Mouse (Mus musculus) stomach, embryonic 16.5 days (tissue): ENCODE results near the gene Mapkapk5. TPM values are rescaled to one million over a fixed set of nuclear protein-coding genes. Genes with fewer than 3 reads are reported as not detected.
A peak's percentile ranks its signal among the peaks of the same experiment; 100 is the strongest.

ENCODE experiments used
- ATAC-seq: fragments of 200-750 bp; cut with Nextera tagmentation; 2 replicates; pipeline ENCODE4 v1.8.0; 2017; ENCODE audit warnings: moderate number of reproducible peaks, moderate TSS enrichment; ENCODE audit not compliant: insufficient read depth, low FRiP score
- H3K27ac ChIP-seq: fragments of 300-500 bp; sonication (generic); 2 replicates; pipeline ENCODE4 v1.5.1; 2014; ENCODE audit warnings: low read length
- H3K27me3 ChIP-seq: fragments of 300-500 bp; sonication (generic); 2 replicates; pipeline ENCODE4 v1.6.1; 2014; ENCODE audit warnings: low read length, control low read depth, mixed read lengths; ENCODE audit not compliant: control insufficient read depth, insufficient read depth
- H3K36me3 ChIP-seq: fragments of 300-500 bp; sonication (generic); 2 replicates; pipeline ENCODE4 v1.6.1; 2014; ENCODE audit warnings: low read length; ENCODE audit not compliant: control insufficient read depth, insufficient read depth
- H3K4me1 ChIP-seq: fragments of 300-500 bp; sonication (generic); 2 replicates; pipeline ENCODE4 v1.6.1; 2014; ENCODE audit warnings: low read length, control low read depth, mixed read lengths; ENCODE audit not compliant: control insufficient read depth, insufficient read depth
- H3K4me2 ChIP-seq: fragments of 300-500 bp; sonication (generic); 2 replicates; pipeline ENCODE4 v1.6.1; 2014; ENCODE audit warnings: low read depth, low read length, mixed read lengths
- H3K4me3 ChIP-seq: fragments of 300-500 bp; sonication (generic); replicated peaks from 2 replicates; pipeline ENCODE4 v1.5.1; 2014; ENCODE audit warnings: mild to moderate bottlenecking, low read length
- H3K9ac ChIP-seq: fragments of 300-500 bp; sonication (generic); 2 replicates; pipeline ENCODE4 v1.6.1; 2014; ENCODE audit warnings: low read length
- H3K9me3 ChIP-seq: fragments of 300-500 bp; sonication (generic); replicated peaks from 2 replicates; pipeline ENCODE4 v1.6.1; 2016; ENCODE audit warnings: low read length, control low read depth; ENCODE audit not compliant: control insufficient read depth
- WGBS: fragments of 180-500 bp; shearing (Covaris S2); extraction: QIAGEN DNeasy Blood & Tissue Kit; methylation state at CpG from one replicate; pipeline ENCODE4 v1.1.7; 2014; 5-methylcytosine and 5-hydroxymethylcytosine counted together
- polyA plus RNA-seq: library from polyadenylated mRNA; unstranded; fragments of >200 nt; fragmentation: Nextera tagmentation; extraction: Ambion mirVana; gene quantifications from 2 replicates; pipeline ENCODE4 v1.2.1, GENCODE M21; 2015

The Mapkapk5 gene
- 44.3 and 45.7 TPM in 2 replicates for polyA plus RNA-seq

DNA sequence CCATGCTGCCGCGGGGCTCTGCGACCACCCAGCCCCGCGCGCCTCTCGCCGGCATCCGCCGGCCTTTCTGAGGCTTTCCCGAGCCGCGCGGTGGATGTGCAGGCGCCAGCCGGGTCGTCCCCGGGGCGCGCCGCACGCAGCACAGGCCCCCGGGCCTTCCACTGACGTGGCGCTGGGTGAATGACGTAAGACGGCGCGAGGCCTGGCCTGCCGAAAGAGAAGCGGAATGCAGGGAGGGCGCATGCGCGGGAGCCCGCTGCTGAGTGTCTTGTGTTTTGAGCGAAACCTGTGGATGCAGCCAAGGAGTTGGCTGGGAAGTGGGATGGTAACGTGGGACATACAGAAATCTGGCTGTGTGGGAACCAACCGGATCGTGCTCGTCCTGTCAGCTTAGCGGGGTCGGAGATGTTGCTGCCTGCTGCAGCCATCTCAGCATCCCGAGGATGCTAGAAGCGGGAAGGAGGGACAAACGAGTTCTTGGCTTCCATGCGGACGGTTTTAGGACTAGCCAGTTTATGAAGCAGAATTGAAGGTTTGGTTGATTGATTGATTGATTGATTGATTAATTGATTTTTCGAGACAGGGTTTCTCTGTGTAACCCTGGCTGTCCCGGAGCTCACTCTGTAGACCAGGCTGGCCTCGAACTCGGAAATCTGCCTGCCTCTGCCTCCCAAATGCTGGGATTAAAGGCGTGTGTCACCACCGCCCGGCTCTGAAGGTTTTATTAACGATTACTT lies at the start of gene Mapkapk5:
Gene Mapkapk5, minus strand, starts transcription at position 113 of the 737 bp plus-strand sequence.
- H3K27me3 ChIP-seq = no peaks in the 10 kb centered on the region
- H3K27ac ChIP-seq = peak within 1 kb of the TSS; percentile 84
- whole genome bisulfite sequencing = 1% methylated on average over 53 of the region's 55 CpGs
- H3K4me1 ChIP-seq = peaks cover 16% of the 10 kb centered on the region
- peak; percentile 95 for ATAC-seq
- H3K9ac ChIP-seq = peak within 1 kb of the TSS; percentile 97
- peak within 1 kb of the TSS; percentile 99 for H3K4me3 ChIP-seq
- no peaks in the 10 kb centered on the region for H3K36me3 ChIP-seq
- H3K4me2 ChIP-seq = peak within 1 kb of the TSS; percentile 96
- no peaks in the 10 kb centered on the region for H3K9me3 ChIP-seq

DNA sequence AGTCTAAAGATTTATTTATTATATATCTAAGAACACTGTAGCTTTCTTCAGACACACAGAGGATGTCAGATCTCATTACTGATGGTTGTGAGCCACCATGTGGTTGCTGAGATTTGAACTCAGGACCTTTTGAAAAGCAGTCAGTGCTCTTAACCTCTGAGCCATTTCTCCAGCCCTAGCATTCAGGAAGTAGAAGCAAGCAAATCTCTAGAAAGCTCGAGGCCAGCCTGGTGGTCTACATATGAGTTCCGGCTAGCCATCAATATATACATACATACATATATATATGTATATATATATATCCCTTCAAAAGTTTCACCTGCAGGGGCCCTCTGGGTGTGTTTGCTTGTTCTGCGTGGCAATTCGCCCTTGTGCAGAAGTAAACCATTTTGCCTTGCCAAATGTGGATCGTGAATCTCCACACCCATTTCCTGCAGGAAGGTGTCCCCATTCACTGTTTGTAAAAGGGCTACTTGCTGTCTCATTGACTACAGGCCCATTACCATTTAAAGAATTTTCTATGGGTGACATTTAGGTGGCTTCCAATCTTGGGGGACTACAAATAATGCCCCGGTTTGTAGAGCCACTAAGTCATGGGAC lies 49.1 kb upstream of the Mapkapk5 start:
- Histone ChIP-seq H3K4me1 (peaks cover 22% of the 10 kb centered on the region), H3K9me3 (no peaks in the 10 kb centered on the region), H3K4me2 (no peak overlapping the region), H3K36me3 (no peaks in the 10 kb centered on the region), H3K27me3 (no peaks in the 10 kb centered on the region), H3K27ac (no peak overlapping the region), H3K4me3 (no peak overlapping the region), H3K9ac (no peak overlapping the region)
- WGBS = 67% methylated on average over 6 of the region's 6 CpGs
- ATAC-seq = no peak

DNA sequence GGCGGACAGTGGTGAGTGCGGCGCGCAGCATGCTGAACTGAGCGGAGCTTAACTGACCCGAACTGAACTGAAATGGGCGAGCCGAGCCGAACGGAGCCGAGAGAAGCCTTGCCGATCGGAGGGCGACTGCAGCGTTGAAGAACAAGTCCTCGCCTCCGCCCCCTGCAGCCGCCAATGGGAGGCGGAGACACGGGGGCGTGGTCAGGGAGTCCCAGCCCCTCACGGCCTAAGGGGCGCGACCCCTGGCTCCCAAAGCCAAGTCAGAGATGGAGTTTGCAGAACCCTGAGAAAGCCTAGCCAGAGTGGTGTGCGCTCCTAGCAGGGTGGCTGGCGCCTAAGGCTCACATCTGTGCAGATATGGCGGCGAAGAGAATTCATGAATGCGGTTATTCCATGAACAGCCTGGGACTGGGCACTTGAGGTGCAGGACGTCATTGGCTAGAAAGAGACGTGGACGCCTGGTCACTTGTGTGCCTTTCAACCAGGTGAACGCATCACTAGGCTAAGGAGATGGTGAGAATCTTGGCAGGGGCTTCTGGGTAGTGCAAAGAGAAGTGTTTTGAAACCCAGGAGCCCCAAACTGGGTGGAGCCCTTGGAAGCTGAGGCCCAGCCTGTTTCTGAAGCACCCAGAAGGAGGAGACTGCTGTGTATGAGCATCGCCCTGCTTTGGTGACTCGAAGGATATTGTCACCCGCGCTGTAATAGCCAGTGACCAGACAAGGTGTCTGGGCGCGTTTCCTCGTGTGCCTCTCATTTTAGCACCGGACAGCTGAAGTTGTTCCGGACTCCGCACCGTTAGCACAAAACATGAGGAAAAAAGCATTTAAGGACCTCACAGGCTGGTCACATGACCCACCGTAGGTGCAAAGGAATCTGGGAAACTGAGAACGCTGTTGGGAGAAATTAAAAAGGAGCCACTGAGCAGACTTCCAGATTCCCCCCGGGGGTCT lies 48.0 kb upstream of the Mapkapk5 start, which contains the start of gene Aldh2:
Gene Aldh2, minus strand, starts transcription at position 374 of the 951 bp plus-strand sequence.
- ATAC-seq = peak; percentile 88
- Histone ChIP-seq H3K9me3 (no peaks in the 10 kb centered on the region), H3K4me2 (peak within 1 kb of the TSS; percentile 78), H3K27ac (peak within 1 kb of the TSS; percentile 87), H3K36me3 (no peaks in the 10 kb centered on the region), H3K4me1 (peaks cover 22% of the 10 kb centered on the region), H3K27me3 (no peaks in the 10 kb centered on the region), H3K4me3 (peak within 1 kb of the TSS; percentile 65), H3K9ac (peak within 1 kb of the TSS; percentile 83)
- 3% methylated on average over 47 of the region's 47 CpGs for WGBS

DNA sequence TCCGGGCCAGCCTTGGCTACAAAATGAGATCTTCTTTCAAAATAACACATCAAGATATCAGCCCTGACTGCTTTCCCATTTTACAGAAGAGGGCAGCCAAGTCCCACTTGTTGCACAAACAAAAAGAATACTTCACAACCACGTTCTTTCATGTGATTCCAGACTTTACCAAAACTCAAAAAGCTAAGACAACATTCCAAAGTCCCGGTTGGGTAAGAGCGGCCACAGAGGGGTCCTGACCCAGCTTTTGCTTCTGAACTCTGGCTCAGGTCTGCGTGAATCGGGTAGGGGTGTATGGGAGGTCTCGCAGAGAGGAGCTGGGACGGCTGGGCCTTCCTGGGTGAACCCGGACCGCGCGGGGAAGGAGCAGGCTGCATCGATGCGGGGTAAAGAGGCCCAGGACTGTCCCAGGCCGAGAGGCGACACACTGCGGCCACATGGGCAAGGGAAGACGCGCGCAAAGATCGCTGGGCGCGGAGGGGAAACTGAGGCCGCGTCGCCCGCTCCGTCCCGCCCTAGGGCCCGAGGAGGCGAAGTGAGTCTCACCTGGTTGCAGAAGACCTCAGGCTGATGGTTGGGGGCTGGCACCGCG lies 47.2 kb upstream of the Mapkapk5 start:
- peak overlapping the region; percentile 78 for H3K4me2 ChIP-seq
- WGBS = 3% methylated on average over 33 of the region's 33 CpGs
- peak; percentile 46 for ATAC-seq
- H3K4me3 ChIP-seq = peak overlapping the region; percentile 65
- H3K9ac ChIP-seq = peak overlapping the region; percentile 83
- no peaks in the 10 kb centered on the region for H3K9me3 ChIP-seq
- H3K27ac ChIP-seq = peak overlapping the region; percentile 87
- no peaks in the 10 kb centered on the region for H3K27me3 ChIP-seq
- no peaks in the 10 kb centered on the region for H3K36me3 ChIP-seq
- peaks cover 22% of the 10 kb centered on the region for H3K4me1 ChIP-seq

DNA sequence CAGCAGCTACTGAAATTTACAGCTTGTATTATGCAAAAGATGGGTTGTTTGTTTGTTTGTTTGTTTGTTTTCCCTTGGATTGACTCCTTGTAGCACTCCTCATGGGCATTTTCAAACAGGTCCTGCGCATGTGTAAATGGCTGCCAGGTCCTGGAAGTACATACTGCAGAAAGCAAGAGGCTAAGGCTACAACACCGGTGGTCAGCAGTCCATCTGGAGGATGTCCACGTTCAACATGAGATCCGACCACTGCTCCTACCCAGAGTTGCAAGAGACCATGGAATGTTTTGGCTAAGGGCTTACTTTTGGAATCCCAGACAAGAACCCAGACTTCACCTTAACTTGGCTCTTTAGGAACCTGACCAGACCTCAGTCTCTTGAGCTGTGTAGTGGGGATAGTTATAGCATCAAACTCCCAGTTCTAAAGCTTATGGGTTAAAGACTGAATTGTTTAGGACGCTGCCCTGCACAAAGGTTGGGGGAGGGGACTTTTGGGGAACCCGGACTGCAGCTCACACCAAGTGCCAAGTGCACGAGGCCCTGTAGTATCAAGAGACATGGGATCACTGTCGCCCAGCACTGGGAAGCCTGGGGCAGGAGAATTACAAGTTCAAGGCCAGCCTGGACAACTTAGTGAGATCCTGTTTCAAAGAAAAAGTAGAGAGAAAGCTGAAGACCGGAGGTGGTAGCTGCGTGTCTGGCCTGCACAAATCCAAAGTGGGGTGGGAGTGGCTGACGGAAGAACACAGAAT lies 46.5 kb upstream of the Mapkapk5 start:
- WGBS = 60% methylated on average over 11 of the region's 11 CpGs
- Histone ChIP-seq H3K4me2 (peak overlapping the region; percentile 78), H3K9me3 (no peaks in the 10 kb centered on the region), H3K27me3 (no peaks in the 10 kb centered on the region), H3K4me3 (peak overlapping the region; percentile 65), H3K36me3 (no peaks in the 10 kb centered on the region), H3K27ac (peak overlapping the region; percentile 87), H3K4me1 (peaks cover 26% of the 10 kb centered on the region), H3K9ac (peak overlapping the region; percentile 83)
- ATAC-seq = no peak

DNA sequence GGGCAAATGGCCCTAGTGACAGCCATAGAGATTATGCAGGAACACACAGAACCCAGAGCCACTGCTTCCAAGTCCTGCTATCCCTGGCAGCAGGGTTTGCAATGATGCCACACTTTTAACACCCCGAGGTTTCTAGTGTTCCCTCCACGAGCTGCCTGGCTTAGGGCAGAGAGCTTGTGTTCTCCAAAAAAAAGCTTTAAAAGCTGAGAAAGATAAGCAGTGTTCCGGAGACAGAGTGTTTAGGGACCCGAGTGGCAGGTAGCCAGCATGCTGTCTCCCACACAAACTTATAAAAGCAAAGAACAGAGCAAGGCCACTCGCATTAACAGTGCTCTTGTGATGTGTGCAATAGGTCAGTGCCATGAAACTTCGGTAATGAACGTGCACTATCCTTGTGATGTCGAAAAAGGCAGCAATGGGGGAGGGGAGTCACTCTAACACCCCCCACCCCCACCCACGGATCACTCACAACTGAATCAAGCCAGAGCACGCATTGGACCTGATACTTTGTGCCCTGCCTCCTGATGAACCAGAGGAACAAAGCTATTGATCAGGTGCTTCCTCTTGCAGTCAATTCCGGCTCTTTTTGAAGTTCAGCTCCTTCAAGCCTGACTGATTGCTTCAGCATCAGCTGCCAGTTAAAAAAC lies 45.8 kb upstream of the Mapkapk5 start:
- Histone ChIP-seq H3K4me2 (peak overlapping the region; percentile 78), H3K27ac (no peak overlapping the region), H3K27me3 (no peaks in the 10 kb centered on the region), H3K9me3 (no peaks in the 10 kb centered on the region), H3K4me3 (peak overlapping the region; percentile 65), H3K9ac (no peak overlapping the region), H3K36me3 (no peaks in the 10 kb centered on the region), H3K4me1 (peaks cover 32% of the 10 kb centered on the region)
- no peak for ATAC-seq
- 58% methylated on average over 11 of the region's 11 CpGs for WGBS

DNA sequence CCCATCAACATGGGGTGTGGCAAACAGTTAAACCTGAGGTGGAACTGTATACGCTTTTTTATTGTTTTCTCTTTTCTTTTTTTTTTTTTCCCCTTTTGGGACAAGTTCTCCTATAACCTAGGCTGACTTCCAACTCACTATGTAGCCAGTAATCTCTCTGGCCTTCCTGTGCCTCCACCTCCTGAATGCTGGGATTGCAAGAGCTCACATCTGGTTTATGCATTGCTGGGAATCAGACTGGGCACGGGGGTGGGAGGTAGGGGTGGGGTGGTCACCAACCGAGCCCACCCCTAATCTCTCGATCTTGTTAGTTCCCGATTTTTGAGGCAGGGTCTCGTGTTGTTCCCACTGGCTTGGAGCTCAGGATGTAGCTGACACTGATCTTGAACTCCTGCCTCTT lies 44.2 kb upstream of the Mapkapk5 start:
- Histone ChIP-seq H3K4me3 (no peak overlapping the region), H3K27me3 (no peaks in the 10 kb centered on the region), H3K36me3 (no peaks in the 10 kb centered on the region), H3K9me3 (no peaks in the 10 kb centered on the region), H3K4me2 (no peak overlapping the region), H3K27ac (no peak overlapping the region), H3K9ac (no peak overlapping the region), H3K4me1 (peaks cover 32% of the 10 kb centered on the region)
- 87% methylated on average over 6 of the region's 6 CpGs for WGBS
- ATAC-seq = no peak
